Mouse (Mus musculus): ENCODE data around the gene Rpa1.

DNA sequence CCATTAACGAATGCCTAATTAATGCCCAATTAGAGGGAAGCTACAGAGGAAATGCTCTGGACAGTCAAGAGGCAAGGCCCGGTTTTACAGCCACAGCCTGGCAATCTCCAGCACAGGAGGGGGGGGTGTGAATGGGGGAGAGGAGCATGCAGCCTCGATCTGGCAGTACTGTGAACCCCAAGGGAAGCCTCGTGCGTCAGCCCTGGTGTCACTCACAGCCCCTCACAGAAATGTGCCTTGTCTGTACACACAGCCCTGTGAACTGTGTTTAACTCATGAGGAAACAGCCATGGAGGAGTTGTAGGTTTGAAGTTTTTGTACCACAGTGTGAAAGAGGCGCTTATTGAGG, 84.2 kb downstream of the Rpa1 start:
- TF ChIP-seq CTCF (IDR thresholded peaks at IDR 0.05; ENCODE audit: low read depth) (no peak), EP300 (IDR thresholded peaks at IDR 0.05; ENCODE audit: low read depth) (no peak)
